Mouse (Mus musculus) kidney, postnatal 0 days (tissue): ENCODE measurements at regions not wholly inside any gene's neighbourhood (a gene's known extent, or its start where the extent isn't known, plus 50 kb on each side); places are given as distances from the start of the nearest gene placed in this dataset.

Experiments
- ATAC-seq: fragments of 200-750 bp; cut with Nextera tagmentation; replicated peaks from 2 replicates; pipeline ENCODE4 v1.8.0; 2017; ENCODE audit warnings: low read depth, moderate number of reproducible peaks, moderate TSS enrichment, moderate library complexity; ENCODE audit not compliant: low FRiP score
- DNase-seq: peaks from one replicate; pipeline ENCODE4 v3.0.0-alpha.2; 2016; ENCODE audit warnings: low spot score
- H3K27ac ChIP-seq: fragments of 300-500 bp; sonication (generic); 2 replicates; pipeline ENCODE4 v1.5.1; 2014; ENCODE audit warnings: mild to moderate bottlenecking
- H3K27me3 ChIP-seq: fragments of 300-500 bp; sonication (generic); 2 replicates; pipeline ENCODE4 v1.6.1; 2014; ENCODE audit warnings: low read length, mixed read lengths; ENCODE audit not compliant: insufficient read depth
- H3K36me3 ChIP-seq: fragments of 300-500 bp; sonication (generic); 2 replicates; pipeline ENCODE4 v1.6.1; 2014; ENCODE audit warnings: low read length, mixed read lengths; ENCODE audit not compliant: insufficient read depth
- H3K4me1 ChIP-seq: fragments of 300-500 bp; sonication (generic); replicated peaks from 2 replicates; pipeline ENCODE4 v1.6.1; 2014; ENCODE audit warnings: antibody characterized with exemption, low read length, mixed read lengths; ENCODE audit not compliant: insufficient read depth
- H3K4me2 ChIP-seq: fragments of 300-500 bp; sonication (generic); 2 replicates; pipeline ENCODE4 v1.6.1; 2014; ENCODE audit warnings: mild to moderate bottlenecking, low read length, moderate library complexity, mixed read lengths
- H3K4me3 ChIP-seq: fragments of 300-500 bp; sonication (generic); replicated peaks from 2 replicates; pipeline ENCODE4 v1.5.1; 2014; ENCODE audit warnings: low read depth, low read length
- H3K9ac ChIP-seq: fragments of 300-500 bp; sonication (generic); 2 replicates; pipeline ENCODE4 v1.6.1; 2014; ENCODE audit warnings: low read depth, low read length
- H3K9me3 ChIP-seq: fragments of 300-500 bp; sonication (generic); replicated peaks from 2 replicates; pipeline ENCODE4 v1.6.1; 2016; ENCODE audit warnings: low read length, inconsistent platforms, mixed read lengths
- CTCF ChIP-seq: IDR thresholded peaks from 2 replicates; pipeline ENCODE4 v1.5.1; 2016; ENCODE audit warnings: antibody characterized with exemption, low read depth, mild to moderate bottlenecking, moderate library complexity
- WGBS: fragments of 180-500 bp; shearing (Covaris S2); extraction: QIAGEN DNeasy Blood & Tissue Kit; methylation state at CpG from one replicate; pipeline ENCODE4 v1.1.7; 2014; 5-methylcytosine and 5-hydroxymethylcytosine counted together

DNA sequence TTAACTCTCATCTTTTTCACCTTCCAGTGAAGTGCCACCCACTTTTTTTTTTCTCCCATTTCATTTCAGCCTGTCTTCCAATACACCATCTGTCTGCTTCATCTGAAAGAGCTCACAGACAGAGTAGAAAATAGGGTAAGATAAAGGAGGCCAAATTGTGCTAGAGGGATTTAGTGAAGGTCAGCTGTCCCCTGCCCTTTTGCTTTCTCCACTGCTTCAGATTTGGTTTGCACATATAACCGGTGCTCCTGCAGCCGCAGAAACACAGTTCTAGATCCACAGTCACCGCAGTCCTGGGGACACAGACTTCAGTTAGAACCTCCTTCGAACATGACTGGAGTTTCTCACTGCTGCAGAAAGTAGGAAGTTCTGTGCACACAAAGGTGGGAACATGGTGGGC, 126.4 kb upstream of the Cnr1 start:
- 93% methylated on average over 4 of the region's 4 CpGs for WGBS
- ATAC-seq (no peak), DNase-seq (no peak)
- Histone ChIP-seq H3K9ac (no peak overlapping the region), H3K4me2 (no peak overlapping the region), H3K4me3 (no peak overlapping the region), H3K4me1 (no peaks in the 10 kb centered on the region), H3K36me3 (no peaks in the 10 kb centered on the region), H3K27me3 (no peaks in the 10 kb centered on the region), H3K9me3 (no peaks in the 10 kb centered on the region), H3K27ac (no peak overlapping the region)
- TF ChIP-seq CTCF = no peak

DNA sequence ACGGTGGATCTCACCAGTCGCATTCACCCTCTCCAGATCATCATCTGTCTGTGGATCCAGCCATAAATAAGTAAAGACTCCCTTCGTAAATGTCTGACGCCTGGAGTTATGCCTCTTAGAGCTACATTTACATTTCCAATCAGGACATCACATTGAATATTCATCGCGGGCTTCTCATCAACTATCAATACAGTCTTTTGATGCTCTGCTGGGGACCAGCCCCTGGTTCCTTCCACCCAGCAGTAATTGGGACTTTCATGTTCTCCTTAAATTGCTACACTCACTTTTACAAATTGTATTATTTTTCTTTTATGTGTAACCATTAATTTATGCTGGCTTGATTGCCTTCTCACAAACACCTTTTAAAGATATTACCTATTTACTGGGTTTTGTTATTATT, 125.7 kb upstream of the Cnr1 start:
- Histone ChIP-seq H3K4me2 (no peak overlapping the region), H3K4me1 (no peaks in the 10 kb centered on the region), H3K9ac (no peak overlapping the region), H3K9me3 (no peaks in the 10 kb centered on the region), H3K36me3 (no peaks in the 10 kb centered on the region), H3K4me3 (no peak overlapping the region), H3K27me3 (no peaks in the 10 kb centered on the region), H3K27ac (no peak overlapping the region)
- TF ChIP-seq CTCF = no peak
- DNase-seq = no peak
- 87% methylated on average over 6 of the region's 6 CpGs for WGBS
- no peak for ATAC-seq

DNA sequence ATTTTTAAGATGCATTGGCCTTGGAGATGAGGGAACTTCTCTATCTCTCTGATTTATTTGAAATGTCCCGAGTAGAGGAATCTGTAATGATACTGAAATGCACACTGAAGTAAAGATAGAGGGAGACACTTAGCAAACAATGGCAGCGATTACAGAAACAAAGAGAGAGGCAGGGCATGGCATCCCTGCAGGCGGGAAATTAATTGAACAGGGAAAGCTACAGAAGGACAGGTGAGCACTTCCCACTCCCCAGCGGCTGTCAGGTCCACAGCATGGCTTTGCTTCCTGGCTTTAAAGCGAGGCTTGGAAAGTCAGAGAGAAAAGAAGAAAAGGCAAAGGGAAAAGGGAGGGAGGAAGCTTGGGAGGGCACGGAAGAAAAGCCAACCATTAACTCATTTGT, 125.3 kb upstream of the Cnr1 start:
- H3K9me3 ChIP-seq = no peaks in the 10 kb centered on the region
- ATAC-seq = no peak
- no peaks in the 10 kb centered on the region for H3K27me3 ChIP-seq
- H3K9ac ChIP-seq = no peak overlapping the region
- no peak overlapping the region for H3K4me3 ChIP-seq
- DNase-seq = no peak
- H3K27ac ChIP-seq = no peak overlapping the region
- no peak overlapping the region for H3K4me2 ChIP-seq
- no peaks in the 10 kb centered on the region for H3K36me3 ChIP-seq
- no peak for TF ChIP-seq CTCF
- 51% methylated on average over 6 of the region's 6 CpGs for WGBS
- no peaks in the 10 kb centered on the region for H3K4me1 ChIP-seq

DNA sequence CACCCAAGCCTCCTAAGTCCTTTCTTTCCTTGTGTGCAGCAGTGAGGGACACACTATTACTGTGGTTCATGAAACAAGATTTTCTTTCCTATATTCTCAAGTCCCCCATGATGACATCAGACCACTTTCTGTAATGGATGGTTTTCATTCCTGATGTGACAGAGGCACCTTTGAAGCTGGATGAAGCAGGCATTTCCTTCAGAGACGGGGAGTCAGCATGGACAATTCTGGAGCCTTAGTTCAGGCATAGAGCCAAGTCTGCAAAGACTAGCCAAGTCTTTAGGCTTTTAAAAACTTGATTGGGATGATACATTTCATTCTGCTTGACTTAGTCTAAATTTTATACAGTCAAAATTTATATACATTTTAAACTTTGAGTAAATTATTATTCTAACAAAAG, 124.6 kb upstream of the Cnr1 start:
- Histone ChIP-seq H3K36me3 (no peaks in the 10 kb centered on the region), H3K4me3 (no peak overlapping the region), H3K9ac (no peak overlapping the region), H3K27me3 (no peaks in the 10 kb centered on the region), H3K4me2 (no peak overlapping the region), H3K9me3 (no peaks in the 10 kb centered on the region), H3K4me1 (no peaks in the 10 kb centered on the region), H3K27ac (no peak overlapping the region)
- 54% methylated on average over 1 of the region's 1 CpGs for WGBS
- no peak for ATAC-seq
- no peak for TF ChIP-seq CTCF
- DNase-seq = peak; percentile 35

DNA sequence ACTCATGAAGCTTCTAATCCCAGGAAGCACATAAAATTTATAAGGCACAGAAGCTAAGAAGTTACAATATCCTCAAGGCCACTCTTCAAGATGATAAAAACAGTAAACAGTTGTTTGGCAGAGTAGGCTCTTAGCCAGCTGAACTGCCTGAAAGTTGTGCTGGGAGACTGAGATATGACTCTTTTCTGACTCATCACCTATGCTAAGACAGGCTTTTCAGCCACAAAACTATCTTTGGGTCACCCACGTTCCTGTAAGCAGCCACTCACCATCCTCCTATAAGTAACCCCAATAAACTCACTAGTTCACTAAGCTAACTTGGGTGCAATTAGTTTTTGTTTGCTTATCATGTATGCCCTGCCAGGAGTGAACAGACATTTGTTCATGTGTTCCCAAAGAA, 112.1 kb upstream of the Cnr1 start:
- WGBS = 71% methylated on average over 1 of the region's 1 CpGs
- no peak overlapping the region for H3K9ac ChIP-seq
- ATAC-seq (no peak), DNase-seq (no peak)
- no peaks in the 10 kb centered on the region for H3K9me3 ChIP-seq
- no peak overlapping the region for H3K4me2 ChIP-seq
- no peak overlapping the region for H3K4me3 ChIP-seq
- TF ChIP-seq CTCF = no peak
- H3K27me3 ChIP-seq = no peaks in the 10 kb centered on the region
- no peaks in the 10 kb centered on the region for H3K36me3 ChIP-seq
- no peak overlapping the region for H3K27ac ChIP-seq
- no peaks in the 10 kb centered on the region for H3K4me1 ChIP-seq

DNA sequence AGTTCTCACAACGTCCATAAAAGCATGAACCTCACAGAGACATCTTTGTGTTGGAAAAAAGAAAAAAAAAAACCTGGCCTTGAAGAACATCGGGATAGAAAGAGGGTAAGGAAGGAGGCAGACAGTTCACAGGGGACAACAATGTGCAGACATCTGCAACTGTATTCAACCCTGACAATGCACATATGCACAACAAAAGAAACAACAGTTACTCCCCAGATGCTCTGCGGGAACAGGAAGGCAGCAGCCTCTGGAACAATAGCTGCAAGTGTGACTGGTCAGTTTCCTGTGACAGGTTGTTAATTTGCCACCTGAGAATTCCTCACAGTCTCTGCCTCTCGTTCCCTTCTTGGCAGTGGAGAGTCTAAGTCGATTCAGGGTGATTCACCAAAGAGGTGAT, 100.5 kb upstream of the Cnr1 start:
- Histone ChIP-seq H3K9me3 (no peaks in the 10 kb centered on the region), H3K4me3 (no peak overlapping the region), H3K4me1 (no peaks in the 10 kb centered on the region), H3K27me3 (no peaks in the 10 kb centered on the region), H3K27ac (no peak overlapping the region), H3K9ac (no peak overlapping the region), H3K4me2 (no peak overlapping the region), H3K36me3 (no peaks in the 10 kb centered on the region)
- WGBS = 3% methylated on average over 5 of the region's 5 CpGs
- DNase-seq = peak; percentile 42
- no peak for ATAC-seq
- TF ChIP-seq CTCF = no peak

DNA sequence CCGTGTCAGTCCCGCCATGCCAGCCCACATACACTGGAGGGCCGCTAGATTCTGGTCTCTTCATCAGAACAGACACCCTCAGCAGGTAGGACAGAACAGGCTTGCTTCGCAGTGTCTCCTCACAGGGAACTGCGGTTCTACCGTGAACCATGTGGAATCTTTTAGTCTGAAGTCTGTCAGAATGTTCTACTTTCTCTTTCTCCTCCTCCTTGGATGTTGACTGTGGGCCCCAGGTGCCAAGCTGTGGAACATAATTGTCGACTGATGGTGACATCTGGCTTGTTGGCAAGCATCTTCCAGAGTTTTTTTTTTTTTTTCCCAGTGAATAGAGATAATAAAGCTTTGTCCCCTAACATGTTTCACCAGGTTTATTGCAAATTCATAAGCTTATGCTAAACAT, 91.3 kb upstream of the Cnr1 start:
- no peak for DNase-seq
- no peaks in the 10 kb centered on the region for H3K36me3 ChIP-seq
- no peaks in the 10 kb centered on the region for H3K27me3 ChIP-seq
- no peaks in the 10 kb centered on the region for H3K9me3 ChIP-seq
- no peaks in the 10 kb centered on the region for H3K4me1 ChIP-seq
- no peak overlapping the region for H3K4me3 ChIP-seq
- H3K4me2 ChIP-seq = no peak overlapping the region
- TF ChIP-seq CTCF = no peak
- H3K27ac ChIP-seq = no peak overlapping the region
- WGBS = 90% methylated on average over 7 of the region's 7 CpGs
- H3K9ac ChIP-seq = no peak overlapping the region
- ATAC-seq = no peak
